Mouse (Mus musculus): ENCODE data around the gene Mettl8.
A peak's percentile ranks its signal among the peaks of the same experiment; 100 is the strongest.

The Mettl8 gene

GRCm38 (mm10) chr2:71055300-71056114 lies at the start of gene Mettl8, which contains the start of gene Dcaf17:
Mettl8 (minus strand) TSS chr2:71055583.
Dcaf17 (plus strand) TSS chr2:71055328.
- peak; percentile 93 to 95 for DNase-seq (ENCODE audit: low spot score in 2 of 2)

- DNase-seq (ENCODE audit: low spot score in 2 of 2): peak; percentile 33 to 46
Observed at GRCm38 (mm10) chr2:71104696-71105095, 49.3 kb upstream of the Mettl8 start.

- peak; percentile 45 to 55 for DNase-seq (ENCODE audit: low spot score in 2 of 2)
Observed at GRCm38 (mm10) chr2:71103292-71103680, 47.9 kb upstream of the Mettl8 start.

GRCm38 (mm10) chr2:71102621-71103291 lies 47.4 kb upstream of the Mettl8 start:
- DNase-seq (ENCODE audit: low spot score in 2 of 2): no peak

GRCm38 (mm10) chr2:71096170-71096569 lies 40.8 kb upstream of the Mettl8 start:
- peak in 1 of 2 experiments; percentile 8 for DNase-seq (ENCODE audit: low spot score in 2 of 2)

GRCm38 (mm10) chr2:71090660-71091445 lies 35.5 kb upstream of the Mettl8 start:
- DNase-seq (ENCODE audit: low spot score in 2 of 2): peak; percentile 17 to 31

GRCm38 (mm10) chr2:71089766-71090165 lies 34.4 kb upstream of the Mettl8 start:
- no peak for DNase-seq (ENCODE audit: low spot score in 2 of 2)

GRCm38 (mm10) chr2:71083454-71084193 lies 28.2 kb upstream of the Mettl8 start:
- DNase-seq (ENCODE audit: low spot score in 2 of 2): no peak

- DNase-seq (ENCODE audit: low spot score in 2 of 2): no peak
Observed at GRCm38 (mm10) chr2:71082416-71082815, 27.0 kb upstream of the Mettl8 start.

GRCm38 (mm10) chr2:71073828-71074227 lies 18.4 kb upstream of the Mettl8 start:
- no peak for DNase-seq (ENCODE audit: low spot score in 2 of 2)

- DNase-seq (ENCODE audit: low spot score in 2 of 2): no peak
Observed at GRCm38 (mm10) chr2:71073330-71073729, 17.9 kb upstream of the Mettl8 start.

GRCm38 (mm10) chr2:71071601-71072000 lies 16.2 kb upstream of the Mettl8 start:
- DNase-seq (ENCODE audit: low spot score in 2 of 2): no peak

GRCm38 (mm10) chr2:71056115-71056835 lies 892 bp upstream of the Mettl8 start:
- DNase-seq (ENCODE audit: low spot score in 2 of 2): no peak

GRCm38 (mm10) chr2:71054716-71055115 lies 667 bp downstream of the Mettl8 start:
- no peak for DNase-seq (ENCODE audit: low spot score in 2 of 2)

- DNase-seq (ENCODE audit: low spot score in 2 of 2): no peak
Observed at GRCm38 (mm10) chr2:71050511-71050910, 4.9 kb downstream of the Mettl8 start.

- DNase-seq (ENCODE audit: low spot score in 2 of 2): no peak
Observed at GRCm38 (mm10) chr2:71048896-71049295, 6.5 kb downstream of the Mettl8 start.

- no peak for DNase-seq (ENCODE audit: low spot score in 2 of 2)
Observed at GRCm38 (mm10) chr2:71046751-71047320, 8.5 kb downstream of the Mettl8 start.

GRCm38 (mm10) chr2:71046151-71046550 lies 9.2 kb downstream of the Mettl8 start:
- DNase-seq (ENCODE audit: low spot score in 2 of 2): no peak

- peak in 1 of 2 experiments; percentile 52 for DNase-seq (ENCODE audit: low spot score in 2 of 2)
Observed at GRCm38 (mm10) chr2:71039522-71040121, 15.8 kb downstream of the Mettl8 start.

- DNase-seq (ENCODE audit: low spot score in 2 of 2): no peak
Observed at GRCm38 (mm10) chr2:71037447-71037846, 17.9 kb downstream of the Mettl8 start.

Data from spleen, postnatal 36 days (tissue).